Comparison of ENCODE assay signal across 8 mouse cellular contexts in the genomic region with DNA sequence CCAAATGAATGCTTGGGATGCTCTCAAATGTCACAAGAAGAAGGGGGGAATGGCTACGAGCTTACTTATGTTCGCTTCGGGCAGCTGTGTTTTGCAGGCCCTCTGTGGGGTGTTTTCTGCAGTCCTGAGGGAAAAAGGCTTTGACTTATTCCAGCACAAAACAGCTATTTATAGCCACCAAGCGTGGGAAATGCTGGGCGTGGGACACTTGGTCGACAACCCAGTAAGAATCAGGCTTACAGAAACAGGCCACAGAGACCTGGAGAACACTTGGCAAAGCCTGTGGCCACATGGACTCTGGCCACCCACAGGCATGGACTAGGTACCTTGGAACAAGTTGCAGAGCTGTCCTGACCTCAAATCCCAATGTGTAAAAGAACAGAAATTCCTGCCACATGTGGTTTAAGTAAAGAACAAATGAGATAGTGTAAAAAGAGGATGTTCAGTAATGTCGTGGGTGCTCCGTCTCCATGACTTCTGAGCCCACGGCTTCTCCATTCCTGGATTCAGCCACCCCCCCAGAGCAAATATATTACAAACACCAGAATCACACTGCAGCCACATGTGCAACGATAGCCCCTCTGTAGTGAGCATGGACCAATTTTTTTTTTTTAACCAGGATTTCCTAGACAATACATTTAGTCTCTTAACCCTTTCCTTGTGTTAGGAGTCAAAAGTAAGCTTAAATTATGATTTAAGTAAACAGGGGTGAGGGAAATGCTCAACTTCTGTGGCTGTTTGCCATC. TPM values are rescaled to one million over a fixed set of nuclear protein-coding genes. Genes with fewer than 3 reads are reported as not detected.
DNase-seq lines count a peak whose midpoint lies in the region; ATAC-seq and TF ChIP-seq lines count a peak whose summit lies in the region.

No protein-coding gene starts in this region.

- H3K9me3 ChIP-seq in lung, embryonic 15.5 days, result no peaks in the 10 kb centered on the region

- intact Hi-C loops in heart, postnatal 10 days (cut with DNase I), result no loop called here

- no peak overlapping the region for H3ac ChIP-seq in myocyte (ENCODE audit: control insufficient read depth, insufficient read length)

- no peak overlapping the region for H3K9ac ChIP-seq in lung, embryonic 15.5 days

- H3K4me1 ChIP-seq in lung, embryonic 15.5 days, result peaks cover 53% of the 10 kb centered on the region

- no peak overlapping the region for H3K4me2 ChIP-seq in lung, embryonic 15.5 days
- H3K4me2 ChIP-seq in myocyte (ENCODE audit: low read depth), result peak overlapping the region; percentile 58

- H3K27me3 ChIP-seq in lung, embryonic 15.5 days, result no peaks in the 10 kb centered on the region
- no peaks in the 10 kb centered on the region for H3K27me3 ChIP-seq in myocyte (ENCODE audit: control insufficient read depth, insufficient read depth, insufficient read length)

- DNase-seq in lung, postnatal 25 days (ENCODE audit: low spot score), result no peak
- peak; percentile 100 for DNase-seq in fibroblast of lung, adult 2 months (ENCODE audit: low read depth)
- DNase-seq in heart, postnatal 10 days, result peak; percentile 86 to 88
- DNase-seq in layer of hippocampus, postnatal 10 days (ENCODE audit: low spot score in 2 of 2), result peak; percentile 38 to 39
- DNase-seq in urinary bladder, postnatal 25 days (ENCODE audit: low spot score), result no peak
- DNase-seq in embryo, embryonic 10 days (ENCODE audit: low spot score), result no peak

- H3K79me2 ChIP-seq in myocyte (ENCODE audit: control insufficient read depth, insufficient read depth), result no peaks in the 10 kb centered on the region

- H3K36me3 ChIP-seq in lung, embryonic 15.5 days, result no peaks in the 10 kb centered on the region
- H3K36me3 ChIP-seq in myocyte (ENCODE audit: control insufficient read depth, insufficient read depth), result no peaks in the 10 kb centered on the region

- peak overlapping the region; percentile 66 for H3K27ac ChIP-seq in lung, embryonic 15.5 days

- no peak for ATAC-seq in lung, embryonic 15.5 days (ENCODE audit: borderline replicate concordance, extremely low read depth, low FRiP score, low TSS enrichment)

- H3K4me3 ChIP-seq in lung, embryonic 15.5 days, result no peak overlapping the region
- no peak overlapping the region for H3K4me3 ChIP-seq in myocyte

- 27% methylated on average over 10 of the region's 10 CpGs for WGBS in lung, embryonic 15.5 days

- no peak for TF ChIP-seq POLR2A in myocyte (IDR thresholded peaks at IDR 0.05; ENCODE audit: insufficient read length, low read depth)

TF ChIP-seq in myocyte, 11 proteins besides CTCF, POLR2A, EP300 and RAD21:
- TF ChIP-seq POLR2AphosphoS2 (IDR thresholded peaks at IDR 0.05; ENCODE audit: insufficient read length, low read depth) (no peak), MAX (IDR thresholded peaks at IDR 0.05; ENCODE audit: low read depth) (no peak), MYOD1 (IDR thresholded peaks at IDR 0.05; ENCODE audit: control insufficient read depth in 1 of 3, insufficient read length in 2 of 3, low read depth in 2 of 3) (peak in 1 of 3 experiments; percentile 34), USF1 (IDR thresholded peaks at IDR 0.05; ENCODE audit: low read depth) (no peak), MYOG (IDR thresholded peaks at IDR 0.05; ENCODE audit: control insufficient read depth in 1 of 3, insufficient read depth in 1 of 3, insufficient read length in 2 of 3, low read depth in 2 of 3) (peak in 2 of 3 experiments; percentile 26 to 66), CEBPB (IDR thresholded peaks at IDR 0.05; ENCODE audit: insufficient read depth, poor library complexity, severe bottlenecking) (0 out of 2 replicates have a peak, but pooled peaks have one; percentile 25), SRF (IDR thresholded peaks at IDR 0.05; ENCODE audit: control insufficient read depth, insufficient read length, low read depth) (no peak), TCF3 (IDR thresholded peaks at IDR 0.05; ENCODE audit: insufficient read length, low read depth) (no peak), REST (IDR thresholded peaks at IDR 0.05; ENCODE audit: insufficient read depth, insufficient read length) (no peak), TCF12 (IDR thresholded peaks at IDR 0.05; ENCODE audit: insufficient read depth, poor library complexity, severe bottlenecking) (peak; percentile 13), E2F4 (IDR thresholded peaks at IDR 0.05; ENCODE audit: insufficient read depth) (no peak)
TF ChIP-seq in myocyte: peak in this region for 4.

RNA-seq across cellular contexts. Expression of a gene that starts 45.7 kb away (rescaled TPM):
- polyA plus RNA-seq in lung, embryonic 15.5 days (2015; fragmentation: Nextera tagmentation; extraction: Ambion mirVana), result 19.6 and 20.8 TPM in 2 replicates
- 10 to 100 TPM; 19.9 to 28.8 TPM for total RNA-seq in heart, postnatal 10 days (2021)
- 1 to 10 TPM; 4.7 to 6.1 TPM for total RNA-seq in layer of hippocampus, postnatal 10 days (2021)
- 4.9 TPM for polyA plus RNA-seq in myocyte (2012; fragmentation: generic; extraction: Trizol)

RNA-seq across cellular contexts. Expression of a gene that starts 49.3 kb away (rescaled TPM):
- 54.2 and 60.2 TPM in 2 replicates for polyA plus RNA-seq in lung, embryonic 15.5 days (2015; fragmentation: Nextera tagmentation; extraction: Ambion mirVana)
- 10 to 100 TPM; 55.7 to 64.7 TPM for total RNA-seq in heart, postnatal 10 days (2021)
- total RNA-seq in layer of hippocampus, postnatal 10 days (2021), result 100 to 1,000 TPM; 130 TPM
- polyA plus RNA-seq in myocyte (2012; fragmentation: generic; extraction: Trizol), result 46.9 TPM

Comparison
In these comparisons a context has a peak if more than half of its experiments do, and no peak if none do; other contexts are left out.
1. DNase-seq: peak in fibroblast of lung, adult 2 months (single experiment), heart, postnatal 10 days (2 of 2) and layer of hippocampus, postnatal 10 days (2 of 2); none in lung, postnatal 25 days (single experiment), urinary bladder, postnatal 25 days (single experiment) and embryo, embryonic 10 days (single experiment).